Mouse (Mus musculus) naive thymus-derived CD4-positive, alpha-beta T cell, adult 2 months (primary cell): Measurements from ENCODE around the gene Cyp2c68.
"Not testable (repeated sequence)": the region's sequence is repeated elsewhere in the genome, so short reads cannot be mapped to it uniquely, and the experiment has no call there.

Experiments used
- DNase-seq: peaks from one replicate; pipeline ENCODE4 v3.0.0-alpha.2; 2011; ENCODE audit warnings: low read depth

The Cyp2c68 gene

DNA sequence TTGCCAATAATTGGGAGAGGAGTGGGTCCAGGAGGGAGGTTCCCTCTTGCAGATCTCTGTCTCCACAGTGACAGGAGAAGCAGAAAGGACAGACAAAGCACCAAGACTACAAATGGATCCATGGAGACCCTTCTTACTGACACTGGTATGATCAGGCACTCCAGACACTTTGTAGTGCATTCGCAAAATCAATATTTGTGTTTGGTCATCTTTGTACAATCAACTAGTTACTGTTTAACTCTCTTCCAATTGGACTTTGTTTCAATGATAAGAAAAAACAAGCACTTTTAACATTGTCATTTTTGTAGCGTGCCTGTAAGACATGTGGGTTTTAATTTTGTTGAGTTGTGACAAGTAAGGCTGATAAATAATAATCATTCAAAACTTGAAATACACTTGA lies at the start of gene Cyp2c68:
Gene Cyp2c68 (minus strand): TSS at position 135 of the 400 bp plus-strand sequence.
- no peak for DNase-seq

DNA sequence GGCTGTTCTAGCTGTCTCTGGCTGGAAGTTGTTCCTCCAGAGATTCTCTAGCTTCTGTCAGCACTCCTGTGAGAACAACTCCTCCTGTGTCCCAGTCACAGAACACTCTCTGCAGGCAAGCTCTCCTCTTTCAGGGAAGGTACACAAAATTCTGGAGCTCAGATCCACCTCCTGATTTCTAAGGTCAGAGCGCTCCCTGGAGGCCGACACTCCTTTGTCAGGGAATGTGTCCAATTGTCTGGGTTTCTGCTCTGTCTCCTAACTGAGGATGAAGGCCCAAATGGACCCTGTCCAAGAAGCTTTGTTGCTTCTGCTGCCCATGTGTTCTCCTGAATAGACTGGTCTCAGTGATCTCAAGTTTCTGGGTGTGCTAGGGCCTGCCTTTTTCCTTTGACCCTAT lies 44.6 kb upstream of the Cyp2c68 start:
- not testable (repeated sequence) for DNase-seq

- DNase-seq, result no peak
Measured at GRCm38 (mm10) chr19:39745357-39745756, 4.5 kb upstream of the Cyp2c68 start.

- not testable (repeated sequence) for DNase-seq
Measured at GRCm38 (mm10) chr19:39744361-39744760, 3.5 kb upstream of the Cyp2c68 start.

GRCm38 (mm10) chr19:39711116-39711515 lies 29.7 kb downstream of the Cyp2c68 start:
- not testable (repeated sequence) for DNase-seq

DNA sequence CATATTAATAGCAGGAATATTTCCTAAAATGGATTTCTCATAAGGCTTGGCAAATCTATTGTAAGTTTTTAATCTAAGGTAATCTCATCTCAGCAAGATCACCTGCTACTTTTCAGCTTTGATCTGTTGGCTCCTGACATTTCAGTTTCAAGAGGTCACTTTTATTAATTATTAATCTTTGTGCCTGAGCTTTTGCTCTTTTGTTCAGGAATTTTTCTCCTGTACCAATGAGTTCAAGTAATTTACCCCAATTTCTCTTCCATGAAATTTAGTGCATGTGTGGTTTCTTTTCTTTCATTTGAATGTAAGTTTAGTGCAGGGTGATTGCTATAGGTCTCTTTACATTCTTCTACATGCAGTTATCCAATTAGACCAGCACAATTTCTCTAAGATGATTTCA lies 75.2 kb downstream of the Cyp2c68 start:
- not testable (repeated sequence) for DNase-seq

- no peak for DNase-seq
Measured at GRCm38 (mm10) chr19:39652381-39652780, 88.5 kb downstream of the Cyp2c68 start.

- DNase-seq, result no peak
Measured at GRCm38 (mm10) chr19:39648938-39649337, 91.9 kb downstream of the Cyp2c68 start, which contains the start of gene Cyp2c67. Gene Cyp2c67, minus strand, starts transcription at chr19:39649051.

DNA sequence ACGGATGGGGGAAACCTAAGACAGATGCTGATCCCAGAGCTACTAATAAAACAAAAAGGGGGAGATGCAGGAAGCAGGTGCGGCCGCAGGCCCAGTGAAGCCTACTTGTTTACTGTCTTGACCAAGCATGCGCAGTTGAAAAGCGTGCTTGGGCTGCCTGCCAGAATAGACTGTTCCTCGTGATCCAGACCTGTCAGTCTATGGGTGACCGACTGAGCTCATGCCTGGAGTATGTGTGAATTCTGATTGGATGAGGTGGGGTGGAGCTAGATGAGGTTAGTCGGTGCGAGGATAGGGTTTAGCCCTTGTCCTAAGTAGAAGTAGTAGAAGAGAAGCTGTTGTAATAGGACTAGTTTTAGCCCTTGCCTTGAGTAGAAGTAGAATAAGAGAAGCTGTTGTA lies 93.3 kb downstream of the Cyp2c68 start:
- DNase-seq, result no peak

GRCm38 (mm10) chr19:39644551-39644950 lies 96.3 kb downstream of the Cyp2c68 start:
- DNase-seq, result not testable (repeated sequence)
